Mouse (Mus musculus) frontal cortex, postnatal 10 days (tissue): ENCODE data around the gene Gstcd.
A peak's percentile ranks its signal among the peaks of the same experiment; 100 is the strongest.

ENCODE experiments used
- DNase-seq, 2 experiments: peaks; one replicate each; pipeline ENCODE4 v3.0.0; 2022; ENCODE audit warnings: low spot score in 2 of 2, mixed read lengths in 1 of 2

Gene Gstcd

DNA sequence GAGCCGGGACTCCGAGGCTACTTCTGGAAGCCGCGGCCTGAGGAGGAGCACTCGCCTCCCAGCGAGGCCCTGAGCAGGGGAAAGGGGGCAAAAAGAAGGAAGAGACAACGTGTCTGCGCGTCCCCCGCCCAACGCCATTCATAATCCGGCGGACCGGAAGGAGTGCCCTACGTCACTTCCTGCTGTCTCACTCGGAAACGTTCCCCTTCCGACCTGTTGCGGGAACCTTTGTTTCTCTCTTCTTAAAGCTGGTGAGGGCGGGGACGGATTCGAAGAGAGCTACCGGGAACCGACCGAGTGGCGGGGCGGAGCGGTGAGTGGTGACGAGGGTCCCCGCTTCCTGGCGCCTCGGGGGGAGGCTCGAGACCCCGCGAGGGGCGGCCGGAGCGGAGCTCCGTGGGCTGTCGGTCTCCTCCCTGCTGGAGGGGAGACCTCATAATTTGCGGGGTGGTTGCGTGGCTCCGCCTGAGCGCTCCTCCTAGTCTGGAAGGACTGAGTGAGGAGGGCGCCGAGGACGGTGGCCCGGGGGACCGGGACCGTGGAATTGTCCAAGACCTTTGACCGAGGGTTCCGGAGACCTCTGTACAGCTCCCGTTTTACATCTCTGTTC lies at the start of gene Gstcd, which contains the start of gene Ints12:
Gstcd (minus strand) TSS at position 370 of the 610 bp plus-strand sequence.
Ints12 (plus strand) TSS at position 177 of the 610 bp plus-strand sequence.
- DNase-seq = peak; percentile 92

DNA sequence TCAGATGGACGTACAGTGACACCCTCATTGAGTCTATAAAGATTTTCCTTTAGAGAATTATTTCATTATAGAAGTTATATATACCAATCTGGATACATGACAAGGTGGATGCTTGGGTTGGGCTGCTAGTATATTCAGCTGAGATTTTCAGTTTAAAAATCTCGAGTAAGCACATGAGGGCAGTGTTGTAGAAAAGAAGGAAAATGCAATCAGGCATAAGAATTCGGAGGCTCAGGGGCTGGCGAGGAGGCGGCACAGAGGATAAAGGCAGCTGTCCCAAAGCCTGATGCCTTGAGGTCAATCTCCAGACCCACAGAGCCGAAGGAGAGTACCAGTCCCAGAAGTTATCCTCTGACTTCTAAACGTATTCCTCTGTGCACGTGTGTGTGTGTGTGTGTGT lies 40.8 kb upstream of the Gstcd start:
- no peak for DNase-seq

DNA sequence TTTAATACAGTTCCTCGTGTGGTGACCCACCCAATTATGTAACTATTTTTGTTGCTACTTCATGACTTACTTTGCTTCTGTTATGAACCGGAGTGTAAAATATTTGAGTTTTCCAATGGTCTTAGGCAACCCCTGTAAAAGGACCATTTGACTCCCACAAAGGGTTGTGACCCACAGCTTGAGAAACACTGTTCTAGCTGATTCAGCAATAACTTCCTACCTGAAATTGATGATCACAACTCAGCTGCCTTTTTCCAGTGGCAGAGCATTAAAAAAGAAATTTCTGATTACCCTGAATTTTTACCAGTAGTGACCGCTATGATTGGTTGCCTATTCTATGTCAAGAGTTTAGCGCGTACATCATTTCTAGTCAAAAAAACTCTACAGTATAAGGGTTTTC lies 39.5 kb upstream of the Gstcd start:
- no peak for DNase-seq

DNA sequence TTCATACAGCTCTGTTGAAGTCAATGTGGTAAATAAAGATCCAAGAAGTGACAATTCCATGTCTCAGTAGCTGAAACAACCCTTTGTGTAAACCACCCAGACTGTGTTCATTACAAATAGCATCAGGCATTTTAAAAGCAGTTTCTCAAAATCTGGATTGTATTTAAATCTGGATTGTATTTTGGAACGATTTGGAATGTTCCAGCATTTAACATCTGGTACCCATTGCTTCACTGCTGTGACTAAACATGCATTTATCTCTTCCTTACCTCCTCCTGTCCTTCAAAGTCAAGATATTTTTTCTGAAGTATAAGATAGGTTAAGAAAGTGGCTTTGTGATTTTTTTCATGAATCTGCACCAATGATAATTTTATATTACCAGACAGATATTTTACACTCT lies 21.4 kb upstream of the Gstcd start:
- no peak for DNase-seq

DNA sequence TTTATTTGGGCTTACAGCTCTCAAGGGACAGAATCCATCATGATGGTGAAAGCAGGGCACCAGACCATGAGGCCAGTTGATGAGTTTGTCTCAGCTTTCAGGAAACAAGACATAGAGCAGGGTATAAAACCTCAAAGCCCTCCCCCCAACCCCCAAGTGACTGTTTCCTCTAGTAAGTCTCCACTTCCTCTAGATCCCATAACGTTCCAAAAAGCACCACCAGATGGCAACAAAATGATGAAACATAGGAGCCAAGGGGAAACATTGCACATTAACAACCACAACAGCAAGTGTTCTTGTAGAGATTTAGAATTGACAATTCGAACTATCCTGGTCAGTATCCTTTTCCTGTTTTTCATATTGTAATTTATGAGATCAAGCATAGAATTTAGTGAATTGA lies 19.9 kb upstream of the Gstcd start:
- DNase-seq = peak in 1 of 2 experiments; percentile 16

DNA sequence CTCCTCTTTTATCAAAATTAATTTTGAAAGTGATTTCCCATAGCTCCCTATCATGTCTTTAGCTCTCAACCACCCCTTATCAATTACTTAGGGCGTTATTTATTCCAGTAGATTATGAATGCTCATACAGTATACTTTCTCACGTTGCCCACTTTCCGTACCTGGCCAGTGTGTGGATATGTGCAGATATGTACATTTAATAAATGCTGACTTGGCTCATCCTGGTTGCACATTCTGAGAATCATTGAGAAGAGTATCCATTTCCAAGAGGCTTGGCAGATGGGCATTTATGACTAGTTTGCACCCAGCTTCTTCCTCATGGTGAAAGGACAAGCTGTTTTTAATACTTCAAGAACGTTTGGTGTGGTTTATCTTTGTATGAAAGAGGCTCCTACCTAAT lies 18.0 kb upstream of the Gstcd start:
- no peak for DNase-seq

DNA sequence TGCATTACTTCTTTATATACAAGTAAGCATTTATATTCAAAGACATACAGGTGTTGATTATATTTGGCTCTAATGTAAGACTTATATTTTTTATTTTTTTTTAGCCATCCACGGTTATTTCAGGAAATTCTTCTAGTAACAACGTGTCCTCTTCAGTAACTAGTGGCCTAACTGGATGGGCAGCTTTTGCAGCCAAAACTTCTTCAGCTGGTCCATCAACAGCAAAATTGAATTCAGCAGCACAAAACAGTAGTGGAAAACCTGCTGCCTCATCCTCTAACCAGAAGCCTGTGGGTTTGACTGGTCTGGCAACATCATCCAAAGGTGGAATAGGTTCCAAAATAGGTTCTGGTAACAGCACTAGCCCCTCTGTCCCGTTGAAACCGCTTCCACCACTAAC lies 16.9 kb upstream of the Gstcd start:
- DNase-seq = no peak

DNA sequence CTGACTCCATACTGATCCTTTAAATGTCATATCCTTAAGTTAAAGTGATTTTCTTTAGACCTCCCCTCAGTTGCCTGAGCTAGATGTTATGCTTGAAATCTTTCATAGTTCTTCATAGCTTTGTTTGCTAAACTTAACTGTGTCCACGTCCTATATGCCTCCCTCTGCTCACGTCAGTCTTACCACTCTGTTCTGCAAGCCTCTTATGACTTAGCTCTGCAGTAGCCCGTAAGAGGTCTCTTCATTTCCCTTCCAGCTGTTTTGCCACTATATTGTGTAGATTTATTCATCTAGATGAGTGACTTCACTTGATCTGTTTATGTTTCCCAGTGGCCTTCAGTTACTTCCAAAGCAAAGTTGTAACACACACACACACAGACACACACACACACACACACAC lies 12.6 kb upstream of the Gstcd start:
- DNase-seq = no peak

DNA sequence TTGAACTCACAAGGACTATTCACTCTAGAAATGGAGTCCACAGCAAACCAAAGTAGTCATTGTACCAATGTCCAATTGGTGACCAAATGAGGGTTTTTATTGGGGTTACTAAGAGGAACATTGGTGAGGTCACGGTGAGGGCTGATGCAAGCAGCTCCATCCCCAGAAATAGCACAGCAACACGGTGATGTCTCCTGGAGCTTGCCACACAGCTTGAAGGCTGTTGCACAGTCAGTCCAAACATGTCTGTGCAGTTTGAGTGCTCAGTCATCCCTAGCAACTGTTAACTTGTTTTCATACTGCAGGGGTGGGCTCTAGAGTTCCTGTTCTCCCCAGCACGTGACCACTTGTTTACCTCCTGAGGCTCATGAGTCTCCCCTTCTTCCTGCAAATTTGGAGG lies 11.9 kb upstream of the Gstcd start:
- DNase-seq = no peak

DNA sequence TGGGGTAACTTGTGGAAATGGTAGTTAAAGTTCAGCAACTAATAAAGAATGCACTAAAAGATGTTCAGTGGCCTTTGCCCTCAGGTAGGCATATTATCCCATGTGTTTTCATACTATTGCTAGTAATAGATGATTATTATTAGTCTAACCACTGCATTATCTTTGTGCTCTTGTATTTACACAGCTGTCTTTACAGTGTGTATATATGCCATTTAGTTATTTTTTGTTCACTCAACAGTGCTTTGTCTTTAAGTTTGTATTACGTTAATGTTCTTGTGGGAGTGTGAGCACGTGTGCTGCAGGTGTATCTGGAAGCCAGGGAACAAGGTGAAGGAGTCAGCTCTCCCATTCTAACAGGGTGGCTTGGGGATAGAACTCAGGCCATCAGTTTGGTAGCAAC lies 7.1 kb upstream of the Gstcd start:
- no peak for DNase-seq

DNA sequence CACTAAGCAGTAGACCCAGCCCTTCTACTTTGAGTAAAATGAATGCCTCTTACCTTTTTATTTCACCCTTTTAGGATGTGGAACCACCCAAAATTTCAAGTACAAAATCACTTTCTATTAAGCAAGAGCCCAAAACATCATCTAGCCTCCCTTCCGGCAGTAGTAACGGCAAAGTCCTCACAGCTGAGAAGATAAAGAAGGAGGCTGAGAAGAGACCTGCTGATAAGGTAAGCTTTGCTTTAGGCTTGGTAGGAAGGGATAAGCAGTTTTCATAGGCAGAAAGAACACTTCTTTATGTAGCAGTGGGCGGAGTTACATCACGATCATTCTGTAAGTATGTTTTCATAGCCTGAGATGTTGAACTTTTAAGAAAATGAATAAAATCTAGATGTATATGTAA lies 6.5 kb upstream of the Gstcd start:
- no peak for DNase-seq

DNA sequence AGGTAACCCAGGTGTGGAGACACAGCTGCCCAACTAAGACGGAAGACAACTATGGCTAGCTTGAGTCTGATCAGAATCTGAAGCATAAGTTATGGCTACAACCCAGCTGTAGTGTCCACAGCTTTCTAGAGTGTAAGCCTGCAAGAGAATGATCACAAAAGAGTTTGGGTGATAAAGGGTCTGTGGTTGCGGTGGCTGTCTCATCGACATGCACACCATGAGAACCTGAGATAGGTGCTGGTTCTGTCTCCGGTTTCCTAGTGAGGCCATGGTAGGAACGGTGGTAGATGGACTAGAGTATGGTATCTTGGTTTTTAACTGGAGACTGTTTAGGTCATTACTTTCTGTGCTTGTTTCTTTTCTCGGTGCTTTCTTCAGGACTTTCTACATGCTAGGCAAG lies 6.1 kb upstream of the Gstcd start:
- no peak for DNase-seq

DNA sequence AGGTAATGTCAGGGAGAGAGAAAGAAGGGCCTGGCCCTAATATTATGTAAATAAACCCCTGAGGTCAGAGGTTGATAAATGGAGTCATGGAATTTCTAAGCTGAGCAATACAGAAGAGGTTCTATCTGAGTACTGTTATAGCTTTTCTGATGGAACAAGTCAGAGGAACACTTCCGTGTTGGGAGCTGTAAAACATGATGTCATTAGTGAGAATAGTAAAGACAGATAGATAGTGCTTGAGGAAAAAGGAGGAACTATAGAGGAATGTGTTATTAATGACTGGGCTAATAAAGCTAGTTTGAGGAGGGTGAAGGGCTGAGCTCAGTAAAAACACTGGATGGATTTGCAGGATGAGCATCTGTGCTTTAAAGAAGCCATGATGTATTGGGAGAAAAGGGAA lies 2.5 kb upstream of the Gstcd start:
- no peak for DNase-seq

DNA sequence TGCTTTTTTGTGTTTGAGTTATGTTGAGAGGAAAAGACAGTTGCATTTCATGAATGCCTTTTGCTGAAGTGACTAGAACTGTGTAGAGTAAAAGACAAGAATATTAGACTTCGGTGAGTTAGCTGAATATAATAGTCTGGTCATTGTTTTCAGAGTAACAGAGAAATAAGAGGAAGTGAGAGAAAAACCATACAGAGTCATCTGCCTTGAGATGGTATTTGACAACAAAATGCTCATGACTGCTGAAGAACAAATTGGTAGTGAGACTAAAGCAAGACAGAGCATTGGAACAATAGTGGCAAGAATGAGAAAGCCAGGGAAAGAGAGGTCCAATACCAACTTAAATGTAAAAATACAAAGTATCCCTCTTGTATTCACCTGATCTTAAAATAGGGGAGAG lies 1.1 kb upstream of the Gstcd start:
- DNase-seq = no peak

DNA sequence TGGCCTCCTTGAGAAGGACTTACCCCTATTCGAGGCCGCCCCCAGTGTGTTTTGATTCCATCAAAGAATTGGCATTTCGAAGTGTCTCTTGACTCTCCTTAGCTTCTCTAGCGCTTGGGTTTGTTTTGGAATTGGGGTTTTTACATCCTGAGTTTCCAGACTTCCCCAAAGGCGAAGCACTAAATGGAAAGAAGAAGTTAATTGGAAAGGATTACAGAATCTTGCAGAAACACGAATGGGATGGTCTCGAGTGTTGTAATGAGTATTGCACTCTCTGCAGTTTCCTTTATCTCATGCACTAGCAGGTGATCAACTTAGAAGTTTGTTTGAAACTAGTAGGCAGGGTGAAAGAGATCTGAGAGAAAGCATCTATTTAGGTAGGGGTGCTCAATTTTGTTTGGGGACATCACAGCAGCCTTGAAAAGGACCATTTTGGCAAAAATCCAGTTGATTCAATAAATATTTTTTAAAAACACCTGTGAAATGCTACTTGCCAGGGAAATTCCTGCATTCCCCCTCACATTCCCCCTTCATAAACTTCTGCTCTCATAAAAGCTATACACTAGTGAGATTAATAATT lies 531 bp upstream of the Gstcd start:
- DNase-seq = no peak

DNA sequence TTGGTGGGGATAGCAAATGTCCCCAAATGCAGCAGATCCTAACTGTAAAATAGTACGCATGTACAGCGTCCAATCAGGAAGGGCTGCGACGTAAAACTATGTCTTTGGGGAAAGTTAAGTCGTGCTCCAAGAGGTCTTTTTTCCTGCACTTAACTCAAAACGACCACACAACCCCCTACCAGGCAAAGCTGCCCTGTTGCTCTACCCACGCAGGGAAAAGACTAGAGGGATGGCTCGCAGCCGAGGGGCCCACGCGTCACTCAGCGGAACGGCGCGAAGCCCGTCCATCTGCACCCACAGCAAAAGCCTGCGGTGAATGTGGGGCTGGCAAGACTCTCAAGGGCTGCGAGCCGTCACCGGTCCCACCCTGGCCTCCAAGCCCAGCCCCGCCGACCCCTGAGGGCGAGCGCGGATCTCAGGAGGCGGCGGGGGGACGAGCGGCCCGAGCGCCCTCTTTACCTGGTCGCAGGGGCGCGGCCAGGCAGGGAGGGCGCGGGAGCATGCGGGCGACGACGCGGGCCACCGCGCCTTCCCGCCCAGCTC lies 641 bp downstream of the Gstcd start:
- peak; percentile 43 to 59 for DNase-seq

DNA sequence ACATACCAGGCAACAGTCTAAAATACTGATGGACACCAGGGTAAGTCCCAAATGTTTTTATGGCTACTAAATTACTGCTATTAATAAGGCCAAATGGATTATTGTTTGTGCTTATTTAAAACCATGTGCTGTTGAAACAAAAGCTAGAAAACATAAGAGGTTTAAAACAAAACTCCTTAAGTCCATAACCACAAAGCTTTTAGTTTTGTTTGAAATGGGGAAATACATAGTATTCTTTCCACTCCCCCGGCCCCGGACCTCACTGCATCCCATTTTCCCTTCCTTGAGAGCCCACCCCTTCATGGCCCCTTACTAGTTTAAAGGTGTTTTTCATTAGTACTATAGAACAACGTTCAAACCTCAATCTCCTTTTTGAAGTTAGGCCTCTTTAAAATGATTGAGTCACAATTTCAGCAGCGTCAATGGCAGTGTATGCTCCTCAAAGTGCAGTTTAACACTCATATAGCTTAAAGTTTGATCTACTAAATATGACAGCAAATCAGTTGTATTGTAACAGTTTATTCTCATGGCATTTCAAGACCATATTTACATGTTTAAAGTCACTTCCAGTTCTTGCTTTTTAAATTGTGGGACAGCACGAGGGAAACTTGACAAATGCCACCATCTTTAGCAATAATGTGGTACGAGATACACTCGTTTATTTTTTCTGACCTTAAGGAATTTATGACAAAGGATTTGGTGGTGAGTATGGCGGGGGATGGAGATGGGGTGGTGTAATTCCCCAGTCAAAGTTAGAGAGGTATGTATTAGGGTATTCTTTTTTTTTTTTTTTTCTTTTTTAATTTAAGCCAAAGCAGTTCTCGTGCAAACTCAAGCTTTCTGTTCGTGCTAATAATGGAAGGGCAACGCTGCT lies 1.3 kb downstream of the Gstcd start:
- DNase-seq = no peak

DNA sequence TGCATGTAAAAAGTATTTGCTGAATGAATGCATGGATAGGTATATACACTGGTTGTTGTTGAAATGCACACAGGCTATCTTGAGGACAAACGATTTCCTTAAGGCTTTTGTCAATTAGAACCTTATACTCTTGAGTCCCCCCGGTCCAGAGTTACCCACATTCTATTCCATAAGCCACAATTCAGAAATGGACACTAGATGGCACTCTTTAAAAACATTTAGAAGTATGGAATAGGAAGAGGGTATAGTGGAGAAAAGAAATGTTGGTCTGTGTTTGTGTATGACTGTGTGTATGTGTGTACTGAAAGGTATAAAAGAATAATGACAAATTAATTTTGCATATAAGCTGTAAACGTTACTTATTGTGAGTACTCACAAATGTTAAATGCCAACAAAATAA lies 6.0 kb downstream of the Gstcd start:
- no peak for DNase-seq

DNA sequence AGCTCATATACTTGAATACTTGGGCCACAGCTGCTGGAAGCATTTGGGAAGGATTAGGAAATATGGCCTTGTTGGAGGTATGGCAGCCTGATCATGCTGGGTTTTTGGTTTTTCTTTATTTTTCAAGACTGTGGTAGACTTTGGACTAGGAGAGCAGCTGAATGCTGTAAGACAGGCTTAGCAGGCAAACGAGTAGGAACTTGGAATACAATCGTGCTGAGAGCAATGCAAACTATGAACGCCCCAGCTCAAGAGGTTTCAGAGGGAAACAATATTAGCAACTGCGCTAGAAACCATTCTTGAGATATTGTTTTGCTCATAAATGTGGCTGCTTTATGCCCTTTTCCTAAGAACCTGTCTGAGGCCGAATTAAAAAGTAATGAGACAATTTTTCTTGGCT lies 9.1 kb downstream of the Gstcd start:
- no peak for DNase-seq

DNA sequence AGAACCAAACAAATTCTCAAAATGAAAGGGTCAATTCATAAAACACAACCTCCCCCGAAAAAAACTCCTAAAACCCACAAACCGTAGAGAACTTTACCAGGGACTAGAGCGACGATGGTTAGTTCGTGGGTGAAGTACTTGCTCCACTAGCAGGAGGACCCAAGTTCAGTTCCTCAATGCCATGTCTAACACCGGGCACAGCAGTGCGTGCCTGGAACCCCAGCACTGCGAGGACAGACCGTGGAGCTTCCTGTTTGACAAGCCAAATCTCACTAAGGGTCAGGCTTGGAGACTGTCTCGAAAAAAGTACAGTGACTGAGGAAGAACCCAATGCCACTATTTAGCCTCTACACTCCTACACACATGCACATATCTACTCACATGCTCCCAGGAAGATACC lies 16.3 kb downstream of the Gstcd start:
- DNase-seq = peak in 1 of 2 experiments; percentile 7

DNA sequence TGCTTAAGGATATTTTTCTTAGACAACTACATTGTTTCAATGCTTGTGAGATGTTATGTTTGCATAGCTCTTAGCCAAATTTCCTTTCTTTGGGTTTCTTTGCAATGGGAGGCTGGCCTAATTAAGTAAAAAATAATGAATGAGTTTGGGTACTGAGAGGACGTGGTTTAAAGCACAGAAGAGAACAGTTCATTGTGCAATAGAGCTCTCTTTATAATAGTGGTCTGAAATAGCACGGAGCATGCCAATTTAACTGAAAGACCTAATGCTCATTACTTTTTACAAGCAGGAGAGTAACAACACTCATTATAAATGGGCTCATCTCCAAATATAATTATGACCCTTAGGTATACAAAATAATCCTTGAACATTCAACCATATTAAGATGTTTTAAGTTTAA lies 39.8 kb downstream of the Gstcd start:
- no peak for DNase-seq

DNA sequence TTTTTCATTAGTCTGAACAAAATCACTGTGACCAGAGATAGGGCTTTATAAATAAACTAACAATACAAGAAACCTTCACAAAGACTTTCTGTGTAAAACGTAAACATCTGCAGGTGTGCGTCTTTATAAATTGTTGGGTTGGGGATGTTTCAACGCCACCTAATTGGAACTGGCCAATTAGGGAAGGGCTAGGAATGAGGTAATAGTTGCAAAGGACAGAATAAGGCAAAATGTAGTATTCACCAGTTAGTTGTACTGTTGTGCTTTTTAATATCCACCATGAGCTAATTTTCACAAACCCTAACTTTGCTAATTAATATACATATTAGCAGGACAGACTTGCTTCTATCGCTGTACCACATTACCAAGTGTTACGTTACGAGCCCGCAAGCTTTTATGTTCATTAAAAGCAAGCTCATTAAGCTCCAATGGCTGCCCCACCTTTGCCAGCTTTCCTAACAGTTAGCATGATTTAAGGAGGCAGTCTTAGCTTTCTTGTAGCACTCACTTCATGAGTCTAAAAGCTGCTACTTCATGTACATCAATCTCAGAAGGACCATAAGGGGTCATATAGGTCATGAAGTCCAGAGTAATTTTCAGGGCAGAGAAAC lies 58.6 kb downstream of the Gstcd start:
- no peak for DNase-seq
